Comparison of ENCODE assay signal across 34 mouse cellular contexts in genomic region chr9:99484632-99485031, GRCm38 (mm10). TPM values are rescaled to one million over a fixed set of nuclear protein-coding genes. Genes with fewer than 3 reads are reported as not detected.
"Had no signal": no experiment of that assay in that cellular context is flagged by ENCODE, and none has a peak within 500 bp of the region (broad histone marks: within the 10 kb centered on the region; RNA-seq: fewer than 3 reads in every experiment).

No protein-coding gene starts in this region.

- H3K4me3 ChIP-seq: heart, embryonic 10.5 days; heart, embryonic 12.5 days; hindbrain, embryonic 10.5 days; hindbrain, embryonic 12.5 days; intestine, embryonic 15.5 days; layer of hippocampus, adult 2 months; left cerebral cortex, adult 2 months; limb, embryonic 10.5 days; limb, embryonic 12.5 days had no signal

- H3K9me3 ChIP-seq: heart, embryonic 10.5 days; heart, embryonic 12.5 days; hindbrain, embryonic 10.5 days; hindbrain, embryonic 12.5 days; intestine, embryonic 15.5 days; limb, embryonic 10.5 days; limb, embryonic 12.5 days had no signal

- H3K4me2 ChIP-seq: heart, embryonic 12.5 days; hindbrain, embryonic 12.5 days; hindbrain, embryonic 14.5 days; intestine, embryonic 15.5 days; limb, embryonic 12.5 days had no signal

- H3K4me1 ChIP-seq: heart, embryonic 10.5 days; heart, embryonic 12.5 days; hindbrain, embryonic 10.5 days; hindbrain, embryonic 12.5 days; limb, embryonic 10.5 days; limb, embryonic 12.5 days had no signal

- H3K27me3 ChIP-seq: heart, embryonic 12.5 days; hindbrain, embryonic 12.5 days; intestine, embryonic 15.5 days; limb, embryonic 12.5 days had no signal

- ATAC-seq: hindbrain, embryonic 16.5 days; inflammation-experienced regulatory T-cells, adult 6 months; intestine, embryonic 15.5 days; intestine, postnatal 0 days had no signal

- H3K27ac ChIP-seq: heart, embryonic 10.5 days; hindbrain, embryonic 10.5 days; hindbrain, embryonic 12.5 days; hindbrain, embryonic 14.5 days; intestine, embryonic 15.5 days; layer of hippocampus, adult 2 months; left cerebral cortex, adult 2 months; limb, embryonic 10.5 days; limb, embryonic 12.5 days had no signal

- DNase-seq: gastrocnemius, postnatal 14 days; gastrocnemius, postnatal 36 days; heart, postnatal 10 days; heart, postnatal 4 days; kidney, adult 18-20 months; kidney, adult 8-10 months; kidney, postnatal 10 days; kidney, postnatal 25 days; kidney, postnatal 4 days; lung, adult 18-20 months had no signal

- H3K9ac ChIP-seq: heart, embryonic 12.5 days; hindbrain, embryonic 12.5 days; hindbrain, embryonic 14.5 days; intestine, embryonic 15.5 days; limb, embryonic 12.5 days had no signal

RNA-seq across cellular contexts. Expression of gene Nme9, which starts 33.4 kb away (rescaled TPM):
- total RNA-seq: gastrocnemius, adult 8-10 months; gastrocnemius, postnatal 14 days; gastrocnemius, postnatal 36 days; heart, adult 8-10 months; heart, postnatal 10 days; heart, postnatal 25 days; heart, postnatal 4 days; left cerebral cortex, adult 2 months; left cerebral cortex, postnatal 14 days; left cerebral cortex, postnatal 36 days; liver, adult 2 months had no signal
- polyA plus RNA-seq: frontal cortex, adult 2 months; heart, embryonic 10.5 days; heart, embryonic 12.5 days; heart, embryonic 14.5 days; inflammation-experienced regulatory T-cells, adult 6 months; kidney, embryonic 14.5 days; kidney, embryonic 16.5 days; limb, embryonic 10.5 days; limb, embryonic 12.5 days; limb, embryonic 14.5 days; liver, adult 2 months had no signal
